Mouse (Mus musculus): ENCODE results near the gene Snd1. TPM values are rescaled to one million over a fixed set of nuclear protein-coding genes. Genes with fewer than 3 reads are reported as not detected.

Gene Snd1
- total and polyA plus RNA-seq, 3 experiments: 83.7 to 377 (median 210) TPM

DNA sequence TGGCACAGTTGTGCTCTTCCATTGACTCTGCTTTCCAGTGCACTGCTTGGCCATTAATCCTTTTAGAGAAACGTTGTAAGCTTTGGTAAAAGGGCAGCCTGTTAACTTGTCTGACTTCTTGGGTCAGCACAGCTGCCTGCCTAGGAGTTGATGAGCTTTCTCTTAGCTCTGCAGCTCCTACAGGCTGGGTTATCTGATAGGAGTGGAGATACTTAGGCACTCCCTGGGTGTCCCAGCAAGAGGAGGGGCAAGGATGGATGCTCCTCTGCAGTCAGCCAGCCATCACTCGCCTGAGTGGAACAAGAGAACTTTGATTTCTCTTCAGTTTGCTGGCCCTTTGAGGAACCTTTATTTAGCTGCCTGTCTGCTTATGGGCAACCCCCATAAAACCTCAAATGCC is 235.1 kb downstream of the Snd1 start:
- peaks cover 6% of the 10 kb centered on the region for H3K79me2 ChIP-seq (replicated peaks; ENCODE audit: control insufficient read depth, extremely low read depth, insufficient read depth, poor library complexity, severe bottlenecking)
- H3K4me2 ChIP-seq (ENCODE audit: insufficient read depth, low read depth, poor library complexity, severe bottlenecking): no peak overlapping the region
- H3K9ac ChIP-seq (ENCODE audit: insufficient read depth, low read depth): no peak overlapping the region
- dilution Hi-C loops (cut with MboI; ENCODE audit: extremely low pct_ligation_motif_present, extremely low pct_unique_long_range_greater_than_20kb, low sequenced_read_pairs) (no loop called here), in situ Hi-C loops (cut with MboI; ENCODE audit: low pct_ligation_motif_present, low pct_unique_long_range_greater_than_20kb, low sequenced_read_pairs) (no loop called here)
- TF ChIP-seq BHLHE40 (IDR thresholded peaks at IDR 0.05; ENCODE audit: low read depth, low read length) (no peak), TBP (conservative IDR thresholded peaks at IDR 0.05; ENCODE audit: low read depth, low read length) (no peak), NRF1 (IDR thresholded peaks at IDR 0.05; ENCODE audit: low read depth, low read length) (no peak), ETS1 (conservative IDR thresholded peaks at IDR 0.05; ENCODE audit: low read depth, low read length) (peak; percentile 19; the same call in 1 of the 2 replicates), HCFC1 (IDR thresholded peaks at IDR 0.05; ENCODE audit: low read depth, low read length) (no peak), USF2 (conservative IDR thresholded peaks at IDR 0.05; ENCODE audit: low read depth, low read length) (no peak), PAX5 (IDR thresholded peaks at IDR 0.05; ENCODE audit: low read length) (no peak), SMC3 (IDR thresholded peaks at IDR 0.05; ENCODE audit: low read depth, low read length) (no peak), CHD1 (IDR thresholded peaks at IDR 0.05; ENCODE audit: low read depth, low read length) (no peak), SIN3A (IDR thresholded peaks at IDR 0.05; ENCODE audit: low read length) (no peak), NELFE (IDR thresholded peaks at IDR 0.05; ENCODE audit: low read depth, low read length) (no peak), MYC (IDR thresholded peaks at IDR 0.05; ENCODE audit: low read depth, low read length) (no peak), ZKSCAN1 (IDR thresholded peaks at IDR 0.05; ENCODE audit: borderline replicate concordance, low read depth, low read length) (no peak), MAFK (IDR thresholded peaks at IDR 0.05; ENCODE audit: insufficient replicate concordance, low read length) (no peak), ZMIZ1 (IDR thresholded peaks at IDR 0.05; ENCODE audit: low read depth, low read length) (no peak), KAT2A (IDR thresholded peaks at IDR 0.05; ENCODE audit: insufficient replicate concordance, low read length) (no peak), MEF2A (IDR thresholded peaks at IDR 0.05; ENCODE audit: borderline replicate concordance, low read depth, low read length) (peak; percentile 38; the same call in 1 of the 2 replicates)
- no peaks in the 10 kb centered on the region for H3K27me3 ChIP-seq (replicated peaks)
- no peak overlapping the region for H3K4me3 ChIP-seq (replicated peaks in 1 of 3; ENCODE audit: low read depth in 2 of 3, low read length in 2 of 3, poor library complexity in 1 of 3)
- peak overlapping the region; percentile 11; the same call in 1 of the 2 replicates for H3K27ac ChIP-seq (ENCODE audit: insufficient read depth, low read depth)
- H3K4me1 ChIP-seq (ENCODE audit: control insufficient read depth in 1 of 2, insufficient read depth in 2 of 2): peaks cover 8 to 59% of the 10 kb centered on the region in 2 experiments
- no peaks in the 10 kb centered on the region for H3K9me3 ChIP-seq (replicated peaks; ENCODE audit: low read length)
- H3K36me3 ChIP-seq (replicated peaks in 1 of 2; ENCODE audit: control insufficient read depth in 1 of 2, insufficient read depth in 1 of 2, low read length in 1 of 2): peaks cover 32 to 82% of the 10 kb centered on the region in 2 experiments
- no peak for DNase-seq (ENCODE audit: extremely low read depth)

DNA sequence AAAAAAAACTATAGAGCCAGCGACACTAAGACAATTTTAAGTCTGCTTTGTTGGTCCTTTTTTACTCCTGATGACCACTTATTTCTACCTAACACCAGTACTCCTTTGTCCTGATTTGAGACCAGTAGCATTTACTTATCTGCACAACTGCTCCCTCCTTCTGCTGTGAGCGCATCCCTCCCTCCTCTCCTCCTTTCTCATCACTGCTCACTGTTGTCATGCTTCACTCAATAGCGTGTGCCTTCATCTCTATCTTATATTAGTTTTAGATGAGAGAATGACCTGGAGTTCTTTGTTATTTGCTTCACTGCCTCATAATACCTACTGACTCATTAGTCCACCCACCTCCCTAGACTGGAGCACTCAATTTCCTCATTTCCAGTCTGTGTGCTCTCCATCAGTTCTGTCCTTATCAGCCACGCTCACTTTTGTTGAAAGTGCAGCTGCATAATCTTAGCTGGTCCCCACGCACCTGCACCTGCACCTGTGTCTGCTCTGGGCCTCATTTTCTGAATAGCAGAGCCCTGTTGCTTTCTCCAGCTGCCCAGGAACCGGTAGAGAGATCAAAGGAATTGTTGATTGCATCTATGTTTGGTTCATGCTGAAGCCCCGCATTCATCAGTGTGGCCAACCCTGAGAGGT is 242.4 kb downstream of the Snd1 start:
- in situ Hi-C loops (cut with MboI; ENCODE audit: low pct_ligation_motif_present, low pct_unique_long_range_greater_than_20kb, low sequenced_read_pairs): no loop called here
- Histone ChIP-seq H3K27me3 (replicated peaks) (no peaks in the 10 kb centered on the region), H3K79me2 (replicated peaks; ENCODE audit: control insufficient read depth, extremely low read depth, insufficient read depth, poor library complexity, severe bottlenecking) (no peaks in the 10 kb centered on the region; the same call in 1 of the 2 replicates), H3K4me1 (ENCODE audit: control insufficient read depth in 1 of 2, insufficient read depth in 2 of 2) (peaks cover 8 to 71% of the 10 kb centered on the region in 2 experiments), H3K4me2 (ENCODE audit: insufficient read depth, low read depth, poor library complexity, severe bottlenecking) (no peak overlapping the region), H3K36me3 (replicated peaks in 1 of 2; ENCODE audit: control insufficient read depth in 1 of 2, insufficient read depth in 1 of 2, low read length in 1 of 2) (peaks cover 10 to 61% of the 10 kb centered on the region in 2 experiments), H3K27ac (ENCODE audit: insufficient read depth, low read depth) (no peak overlapping the region), H3K9me3 (replicated peaks; ENCODE audit: low read length) (no peaks in the 10 kb centered on the region), H3K4me3 (replicated peaks in 1 of 3; ENCODE audit: low read depth in 2 of 3, low read length in 2 of 3, poor library complexity in 1 of 3) (no peak overlapping the region), H3K9ac (ENCODE audit: insufficient read depth, low read depth) (no peak overlapping the region)
- TF ChIP-seq ZKSCAN1 (IDR thresholded peaks at IDR 0.05; ENCODE audit: borderline replicate concordance, low read depth, low read length): no peak
- no peak for TF ChIP-seq KAT2A (IDR thresholded peaks at IDR 0.05; ENCODE audit: insufficient replicate concordance, low read length)
- peak; percentile 71; the same call in 1 of the 2 replicates for TF ChIP-seq TCF12 (IDR thresholded peaks at IDR 0.05; ENCODE audit: low read depth, low read length)
- no peak for TF ChIP-seq SIN3A (IDR thresholded peaks at IDR 0.05; ENCODE audit: low read length)
- TF ChIP-seq MAFK (IDR thresholded peaks at IDR 0.05; ENCODE audit: insufficient replicate concordance, low read length): no peak
- no peak for TF ChIP-seq TBP (conservative IDR thresholded peaks at IDR 0.05; ENCODE audit: low read depth, low read length)
- dilution Hi-C loops (cut with MboI; ENCODE audit: extremely low pct_ligation_motif_present, extremely low pct_unique_long_range_greater_than_20kb, low sequenced_read_pairs): no loop called here
- peak; percentile 38 for DNase-seq (ENCODE audit: extremely low read depth)
